Mouse (Mus musculus): ENCODE data around the gene Ap2m1. TPM values are rescaled to one million over a fixed set of nuclear protein-coding genes. Genes with fewer than 3 reads are reported as not detected.

Ap2m1 gene
- total RNA-seq, 2 experiments from 2014 or later = 725 to 748 TPM

Other genes with a start within 250 kb of the Ap2m1 start
- gene Parl, start 233.1 kb upstream of the Ap2m1 start, total RNA-seq (2021) = 10 to 100 TPM; 56.2 to 61.9 TPM
- gene Cyp2ab1, start 210.1 kb upstream of the Ap2m1 start, total RNA-seq (2021) = not detected
- 100 to 1,000 TPM; 237 to 252 TPM for gene Abcc5, start 109.1 kb upstream of the Ap2m1 start, total RNA-seq (2021)
- 10 to 100 TPM; 49.7 to 50.1 TPM for gene Eif2b5, start 36.7 kb upstream of the Ap2m1 start, total RNA-seq (2021)
- gene Dvl3, start 18.5 kb upstream of the Ap2m1 start, total RNA-seq (2021) = 10 to 100 TPM; 57.1 to 64.4 TPM
- 100 to 1,000 TPM; 104 to 113 TPM for gene Abcf3, start 13.1 kb downstream of the Ap2m1 start, total RNA-seq (2021)
- 10 to 100 TPM; 21.8 to 23.4 TPM for gene Vwa5b2, start 54.0 kb downstream of the Ap2m1 start, total RNA-seq (2021)
- gene Eef1akmt4, start 76.1 kb downstream of the Ap2m1 start, total RNA-seq (2021) = 1 to 10 TPM; 2.5 to 2.9 TPM
- gene Gm49333, start 76.1 kb downstream of the Ap2m1 start, total RNA-seq (2021) = not detected
- 10 to 100 TPM; 11.9 to 13.2 TPM for gene Alg3, start 76.3 kb downstream of the Ap2m1 start, total RNA-seq (2021)
- gene Camk2n2, start 85.8 kb downstream of the Ap2m1 start, total RNA-seq (2021) = 10 to 100 TPM; 83.0 to 88.3 TPM
- gene Ece2, start 94.3 kb downstream of the Ap2m1 start, total RNA-seq (2021) = 10 to 100 TPM; 28.4 to 29.2 TPM
- gene Psmd2, start 116.2 kb downstream of the Ap2m1 start, total RNA-seq (2021) = 100 to 1,000 TPM; 212 to 232 TPM
- 100 to 1,000 TPM; 292 to 299 TPM for gene Eif4g1, start 132.8 kb downstream of the Ap2m1 start, total RNA-seq (2021)
- 100 to 1,000 TPM; 415 to 465 TPM for gene Fam131a, start 157.8 kb downstream of the Ap2m1 start, total RNA-seq (2021)
- gene Polr2h, start 182.2 kb downstream of the Ap2m1 start, total RNA-seq (2021) = 10 to 100 TPM; 24.8 to 24.9 TPM
- 10 to 100 TPM; 66.0 to 71.3 TPM for gene Clcn2, start 182.3 kb downstream of the Ap2m1 start, total RNA-seq (2021)
- gene Chrd, start 197.6 kb downstream of the Ap2m1 start, total RNA-seq (2021) = 10 to 100 TPM; 86.1 to 88.4 TPM
- gene Thpo, start 199.0 kb downstream of the Ap2m1 start, total RNA-seq (2021) = 10 to 100 TPM; 14.1 to 15.8 TPM